Mouse (Mus musculus) CH12.LX (cell line): Measurements from ENCODE around the gene Cdc25a.

Experiments
- BHLHE40 ChIP-seq: IDR thresholded peaks from 2 replicates; pipeline ENCODE4 v1.6.1; 2011; ENCODE audit warnings: mild to moderate bottlenecking, low read depth, low read length, improper control_type of control experiment
- CTCF ChIP-seq, 2 experiments: IDR thresholded peaks in 1 of 2; conservative IDR thresholded peaks in 1 of 2; 2 replicates each; pipeline ENCODE4 v1.5.1; 2011 to 2012; ENCODE audit warnings: low read depth in 2 of 2, low read length in 2 of 2, improper control_type of control experiment in 1 of 2, inconsistent platforms in 1 of 2, mild to moderate bottlenecking in 1 of 2, moderate library complexity in 1 of 2
- ETS1 ChIP-seq: conservative IDR thresholded peaks from 2 replicates; pipeline ENCODE4 v1.6.1; 2012; ENCODE audit warnings: low read depth, mild to moderate bottlenecking, inconsistent platforms, low read length, improper control_type of control experiment, moderate library complexity
- NELFE ChIP-seq: IDR thresholded peaks from 2 replicates; pipeline ENCODE4 v1.6.1; 2011; ENCODE audit warnings: low read depth, low read length, improper control_type of control experiment
- POLR2A ChIP-seq: IDR thresholded peaks from 2 replicates; pipeline ENCODE4 v1.6.1; 2011; ENCODE audit warnings: low read depth, mild to moderate bottlenecking, improper control_type of control experiment, low read length
- RCOR1 ChIP-seq: conservative IDR thresholded peaks from 2 replicates; pipeline ENCODE4 v1.6.1; 2012; ENCODE audit warnings: low read depth, mild to moderate bottlenecking, inconsistent platforms, low read length, improper control_type of control experiment
- TBP ChIP-seq: conservative IDR thresholded peaks from 2 replicates; pipeline ENCODE4 v1.6.1; 2011; ENCODE audit warnings: low read depth, low read length, improper control_type of control experiment
- TCF12 ChIP-seq: IDR thresholded peaks from 2 replicates; pipeline ENCODE4 v1.6.1; 2014; ENCODE audit warnings: low read depth, mild to moderate bottlenecking, inconsistent platforms, low read length, improper control_type of control experiment

- no peak for TF ChIP-seq ETS1
- no peak for TF ChIP-seq RCOR1
- no peak for TF ChIP-seq NELFE
- no peak for TF ChIP-seq POLR2A
- TF ChIP-seq TCF12 = no peak
- TF ChIP-seq TBP = no peak
- no peak for TF ChIP-seq CTCF (conservative IDR thresholded peaks at IDR 0.05 in 1 of 2, IDR thresholded peaks at IDR 0.05 in 1 of 2; ENCODE audit: low read depth in 2 of 2, low read length in 2 of 2)
- no peak for TF ChIP-seq BHLHE40
These were observed 27.4 kb downstream of the Cdc25a start for GRCm38 (mm10) chr9:109902740-109903139.
